Mouse (Mus musculus) thymus, postnatal 0 days (tissue): ENCODE results near the gene Cand2. TPM values are rescaled to one million over a fixed set of nuclear protein-coding genes. Genes with fewer than 3 reads are reported as not detected.

Source experiments
- DNase-seq: peaks from one replicate; pipeline ENCODE4 v3.0.0-alpha.2; 2015; ENCODE audit warnings: low spot score
- polyA plus RNA-seq: library from polyadenylated mRNA; unstranded; fragments of >200 nt; fragmentation: Nextera tagmentation; extraction: Ambion mirVana; gene quantifications from 2 replicates; pipeline ENCODE4 v1.2.1, GENCODE M21; 2015

Cand2 gene
- polyA plus RNA-seq, result 4.5 and 5.3 TPM in 2 replicates

DNA sequence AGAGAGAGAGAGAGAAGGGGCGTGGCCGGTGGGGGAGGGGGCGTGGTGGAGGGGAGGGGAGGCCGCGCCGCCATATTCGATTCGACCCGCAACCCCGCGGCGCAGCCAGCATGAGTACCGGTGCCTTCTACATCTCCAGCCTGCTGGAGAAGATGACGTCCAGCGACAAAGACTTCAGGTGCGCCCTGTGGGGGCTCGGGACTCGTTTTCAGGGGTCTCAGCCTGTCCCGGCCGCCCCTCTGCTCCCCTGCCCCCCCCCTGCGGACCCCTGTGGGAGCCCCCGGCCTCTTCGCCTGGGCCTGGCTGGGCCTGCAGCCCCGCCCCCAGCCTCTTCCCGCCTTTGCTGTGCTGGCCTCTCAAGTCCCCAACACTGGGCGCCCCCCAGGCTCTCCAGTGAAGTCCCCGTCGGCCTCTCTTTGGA lies at the start of gene Cand2:
Cand2 (plus strand) TSS at position 38 of the 421 bp plus-strand sequence.
- DNase-seq, result peak; percentile 74

DNA sequence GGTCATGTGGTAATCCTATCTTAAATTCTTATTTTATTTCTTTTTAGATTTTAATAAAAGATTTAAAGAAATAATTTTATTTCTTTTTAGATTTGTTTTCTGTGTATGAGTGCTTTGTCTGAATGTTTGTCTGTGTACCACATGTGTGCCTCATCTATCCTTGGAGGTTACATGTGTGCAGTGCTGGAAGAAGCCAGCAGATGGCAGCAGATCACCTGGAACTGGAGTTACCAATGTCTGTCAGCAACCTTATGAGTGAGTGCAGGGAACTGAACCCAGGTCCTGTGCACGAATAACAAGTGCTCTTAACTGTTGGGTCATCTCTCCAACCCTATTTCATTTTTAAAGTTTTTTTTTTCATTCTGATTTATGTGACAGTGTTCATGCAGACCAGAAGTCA lies 47.2 kb upstream of the Cand2 start:
- DNase-seq, result peak; percentile 69

DNA sequence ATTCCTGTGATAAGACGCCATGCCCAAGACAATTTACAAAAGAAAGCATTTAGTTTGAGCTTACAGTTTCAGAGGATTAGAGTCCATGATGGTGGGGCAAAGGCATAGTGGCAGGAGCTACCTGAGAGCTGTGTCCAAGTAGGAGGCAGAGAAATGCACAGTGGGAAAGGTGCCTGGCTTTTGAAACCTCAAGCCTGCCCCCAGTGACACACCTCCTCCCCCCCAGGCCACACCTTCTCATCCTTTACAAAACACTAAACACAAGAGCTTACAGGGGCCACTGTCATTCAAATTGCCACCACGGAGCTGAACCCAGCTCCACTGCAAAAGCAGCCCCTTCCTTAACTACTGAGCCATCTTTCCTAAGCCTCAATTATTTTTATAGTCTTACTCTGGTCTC lies 46.8 kb upstream of the Cand2 start:
- no peak for DNase-seq

DNA sequence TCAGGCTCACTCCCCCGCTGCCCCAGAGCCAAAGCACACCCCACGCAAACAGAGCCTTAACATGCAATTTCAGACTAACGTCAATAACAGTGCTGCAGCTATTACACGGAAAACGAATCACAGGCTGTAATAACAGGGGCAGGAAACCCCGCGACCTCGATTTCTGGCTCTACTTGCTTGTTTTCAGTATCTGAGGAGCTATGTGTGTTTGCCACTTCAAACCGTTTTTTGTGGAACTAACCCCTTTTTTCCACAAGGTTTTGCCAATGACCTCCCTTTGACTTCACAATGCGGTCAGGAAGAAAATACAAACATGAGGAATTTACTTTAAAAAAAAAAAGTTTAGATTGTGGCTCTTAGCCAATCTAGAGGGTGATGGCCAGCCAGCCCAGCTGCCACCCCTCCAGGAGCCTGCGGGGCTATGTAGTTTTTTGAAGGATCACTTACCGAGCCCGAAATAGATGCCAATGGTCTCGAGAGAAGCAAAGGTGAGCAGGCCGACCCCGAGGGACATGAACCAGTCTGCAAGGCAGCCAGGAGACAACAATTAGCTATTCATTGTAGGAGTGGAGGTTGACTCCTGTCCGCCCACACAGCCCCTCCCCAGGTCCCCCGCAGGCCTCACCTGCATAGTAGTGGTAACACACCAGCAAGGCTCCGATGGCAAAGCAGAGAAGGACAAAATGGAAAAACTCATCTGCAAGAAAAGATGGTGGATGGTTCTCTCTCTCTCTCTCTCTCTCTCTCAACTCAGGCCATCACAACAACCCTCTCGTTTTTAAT lies 43.6 kb upstream of the Cand2 start:
- DNase-seq, result no peak

DNA sequence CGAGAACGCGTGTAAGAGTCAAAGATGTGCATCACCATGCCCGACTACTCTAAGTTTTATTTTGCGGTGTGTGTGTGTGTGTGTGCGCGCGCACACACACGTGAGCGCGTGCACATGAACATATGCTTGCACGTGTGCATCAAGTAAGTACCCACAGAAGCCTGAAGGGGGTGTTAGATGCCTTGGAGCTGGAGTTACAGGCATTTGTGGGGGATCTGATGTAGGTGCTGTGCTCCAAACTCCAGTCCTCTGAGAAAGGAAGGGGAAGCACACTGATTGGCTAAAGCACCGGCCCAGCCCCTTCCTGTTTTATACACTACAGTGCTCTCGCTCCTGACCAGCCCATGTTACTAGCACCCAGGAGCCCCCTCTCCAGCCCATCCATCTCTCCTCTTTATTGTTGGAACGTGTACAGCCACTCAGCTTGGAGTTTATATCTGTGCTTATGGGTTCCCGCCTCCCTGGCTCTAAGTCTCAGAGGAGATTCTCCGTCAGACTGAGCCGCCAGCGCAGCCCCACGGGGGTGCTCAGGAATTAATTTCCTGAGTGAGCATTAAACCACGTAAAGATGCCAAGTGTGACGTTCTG lies 41.9 kb upstream of the Cand2 start:
- DNase-seq, result no peak

DNA sequence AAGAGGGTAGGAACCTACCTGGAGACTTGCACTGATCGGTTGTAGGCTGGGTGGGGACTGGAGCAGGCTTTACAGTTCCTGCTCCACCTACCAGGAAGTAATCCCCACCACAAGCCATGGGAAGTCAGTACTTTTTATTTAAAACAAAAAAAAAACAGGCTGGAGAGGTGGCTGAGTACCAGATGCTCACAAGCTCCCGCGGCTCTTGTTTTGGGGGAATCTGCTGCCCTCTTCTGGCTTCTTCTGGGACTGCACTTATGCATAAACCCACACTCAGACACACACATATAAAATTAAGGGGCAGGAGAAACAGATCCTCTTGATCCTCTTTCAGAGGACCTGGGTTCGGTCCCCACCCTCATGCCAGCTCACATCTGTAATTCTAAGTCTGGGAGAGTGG lies 39.4 kb upstream of the Cand2 start:
- DNase-seq, result peak; percentile 46

DNA sequence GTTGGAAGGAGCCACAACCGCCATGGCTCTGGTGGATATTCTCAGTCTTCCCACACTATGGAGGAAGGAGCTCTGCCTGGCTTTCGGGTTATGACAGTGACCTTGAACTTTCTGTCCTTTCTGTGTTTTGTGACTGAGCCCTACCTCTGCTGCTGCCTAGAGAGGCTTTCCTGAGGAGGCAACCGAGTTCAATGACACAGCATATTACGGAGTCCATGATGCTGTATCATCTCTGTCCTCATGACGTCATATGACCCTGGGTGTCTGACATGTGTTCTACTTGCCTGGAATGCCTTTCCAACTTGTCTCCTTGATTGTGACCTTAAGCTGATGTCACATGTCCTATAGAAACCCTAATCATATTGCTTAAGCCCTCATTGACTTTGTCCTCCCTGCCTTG lies 35.3 kb upstream of the Cand2 start:
- no peak for DNase-seq

DNA sequence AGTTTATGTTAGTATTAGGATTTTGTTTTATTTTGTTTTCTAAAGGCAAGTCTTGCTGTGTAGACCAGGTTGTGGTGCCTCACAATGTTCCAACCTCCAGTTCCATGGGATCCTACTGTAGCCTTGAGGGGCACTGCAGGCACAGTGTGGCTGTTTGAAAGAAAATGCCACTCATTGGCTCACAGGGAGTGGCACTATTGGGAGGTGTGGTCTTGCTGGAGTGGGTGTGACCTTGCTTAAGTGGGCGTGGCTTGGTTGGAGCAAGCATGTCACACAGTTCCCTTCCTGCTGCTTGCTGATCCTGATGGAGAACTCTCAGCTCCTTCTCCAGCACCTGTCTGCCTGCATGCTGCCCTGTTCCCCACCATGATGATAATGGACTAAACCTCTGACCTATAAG lies 30.8 kb upstream of the Cand2 start:
- peak; percentile 37 for DNase-seq

DNA sequence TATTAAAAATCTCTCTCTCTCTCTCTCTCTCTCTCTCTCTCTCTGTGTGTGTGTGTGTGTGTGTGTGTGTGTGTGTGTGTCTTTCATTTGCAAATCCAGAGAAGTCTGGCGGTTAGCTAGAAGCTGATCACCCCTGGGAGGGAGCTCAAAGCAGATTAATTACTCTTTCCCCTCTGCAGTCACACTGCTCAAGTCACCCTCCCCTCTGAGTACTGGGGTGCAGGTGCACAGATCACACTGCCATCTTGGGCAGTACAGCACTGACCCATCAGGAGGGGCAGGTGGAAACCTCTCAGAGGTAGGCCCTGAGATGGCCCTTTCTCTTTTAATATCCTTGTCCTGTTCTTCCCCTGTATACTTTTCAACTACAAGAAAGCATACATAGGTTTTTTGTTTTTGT lies 28.0 kb upstream of the Cand2 start:
- no peak for DNase-seq

DNA sequence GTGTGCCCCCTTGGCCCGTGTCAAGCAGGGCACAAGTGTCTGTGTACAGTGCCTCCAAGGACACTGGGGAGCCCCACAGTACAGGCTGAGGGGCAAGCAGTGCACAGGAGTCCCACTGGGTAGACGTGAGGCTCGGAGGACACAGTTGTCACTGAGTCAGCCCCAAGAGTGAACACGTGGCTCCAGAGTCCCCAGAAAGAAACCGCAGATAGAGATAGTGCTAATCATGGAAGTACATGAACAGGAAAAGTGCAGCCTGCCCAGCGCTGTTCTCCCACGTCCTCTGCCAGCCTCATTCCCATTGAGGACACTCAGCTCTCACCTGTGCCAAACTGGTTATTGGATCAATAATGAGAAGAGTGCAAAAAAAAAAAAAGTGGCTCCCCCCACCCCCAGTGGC lies 18.8 kb upstream of the Cand2 start:
- DNase-seq, result no peak

DNA sequence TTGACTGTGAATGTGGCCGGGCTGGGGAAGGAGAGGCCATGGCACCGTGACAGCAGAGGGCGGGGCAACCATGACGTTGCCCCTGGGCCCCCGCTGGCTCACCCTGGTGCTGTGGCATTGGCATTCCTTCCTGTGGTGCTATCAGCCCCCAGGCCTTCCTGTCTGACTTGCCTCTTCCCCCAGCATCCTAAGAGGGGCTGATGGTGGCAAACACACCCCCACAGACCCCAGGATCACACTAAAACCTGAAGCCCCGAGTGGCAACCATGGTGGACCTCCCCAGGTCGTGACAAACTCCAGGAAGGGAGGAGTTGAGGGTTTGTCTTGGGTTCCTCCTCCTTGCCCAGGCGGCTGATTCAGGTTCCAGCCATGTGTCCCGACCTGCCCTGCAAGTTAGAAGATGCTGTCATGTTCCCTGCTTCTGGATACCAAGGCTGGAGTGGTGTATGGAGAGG lies 15.3 kb upstream of the Cand2 start:
- no peak for DNase-seq

DNA sequence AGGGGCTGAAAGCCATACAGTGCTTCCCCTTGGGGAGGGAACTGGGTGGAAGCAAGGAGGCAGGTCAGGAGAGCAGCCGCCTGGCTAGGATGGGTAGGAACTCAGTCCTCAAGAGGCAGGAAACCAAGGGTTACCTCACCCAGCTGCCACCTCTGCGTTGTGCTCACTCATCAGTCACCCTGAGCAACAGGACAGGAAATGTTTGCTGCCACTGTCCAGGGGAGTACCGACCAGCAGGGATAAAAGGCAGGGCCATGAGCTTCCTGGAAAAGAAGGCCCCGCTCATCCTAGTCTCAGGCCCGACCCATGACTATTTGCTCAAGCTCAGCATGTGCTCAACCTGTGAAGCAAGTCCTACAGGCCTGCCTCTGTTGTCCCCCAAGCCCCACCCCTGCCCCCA lies 14.9 kb upstream of the Cand2 start:
- no peak for DNase-seq

DNA sequence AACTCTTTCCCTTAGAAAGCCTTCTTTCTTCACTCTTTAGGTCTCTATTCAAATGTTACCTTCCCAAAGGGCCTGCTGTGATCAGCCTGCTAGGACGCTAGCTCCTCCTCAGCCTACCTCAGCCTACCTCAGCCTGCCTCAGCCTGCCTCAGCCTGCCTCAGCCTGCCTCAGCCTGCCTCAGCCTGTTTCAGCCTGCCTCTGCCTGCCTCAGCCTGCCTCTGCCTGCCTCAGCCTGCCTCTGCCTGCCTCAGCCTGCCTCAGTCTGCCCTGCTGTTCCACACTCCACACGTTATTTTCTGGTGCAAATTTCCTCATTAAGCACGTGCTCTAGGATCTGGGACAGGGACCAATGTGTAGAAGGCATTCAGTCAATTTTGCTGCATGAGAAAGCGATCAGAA lies 14.2 kb upstream of the Cand2 start:
- no peak for DNase-seq

DNA sequence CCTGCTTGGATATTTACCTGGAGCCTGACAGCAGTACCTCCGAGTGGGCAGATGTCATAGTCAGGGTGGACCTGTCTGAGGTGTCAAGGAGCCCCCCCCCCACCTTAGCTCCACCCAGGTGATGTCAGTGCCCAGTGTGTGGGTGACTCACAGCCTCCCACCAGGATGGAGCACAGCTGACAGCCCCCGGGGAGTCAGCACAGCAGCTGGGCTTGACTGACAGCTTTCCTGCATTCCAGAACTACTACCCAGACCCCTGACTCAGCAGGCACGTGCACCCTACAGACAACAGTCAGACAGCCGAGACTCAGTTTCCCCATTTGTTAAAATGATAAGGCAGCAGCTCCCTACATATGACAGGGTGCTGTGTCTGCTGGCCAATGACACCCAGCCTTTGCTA lies 13.4 kb upstream of the Cand2 start:
- DNase-seq, result no peak

DNA sequence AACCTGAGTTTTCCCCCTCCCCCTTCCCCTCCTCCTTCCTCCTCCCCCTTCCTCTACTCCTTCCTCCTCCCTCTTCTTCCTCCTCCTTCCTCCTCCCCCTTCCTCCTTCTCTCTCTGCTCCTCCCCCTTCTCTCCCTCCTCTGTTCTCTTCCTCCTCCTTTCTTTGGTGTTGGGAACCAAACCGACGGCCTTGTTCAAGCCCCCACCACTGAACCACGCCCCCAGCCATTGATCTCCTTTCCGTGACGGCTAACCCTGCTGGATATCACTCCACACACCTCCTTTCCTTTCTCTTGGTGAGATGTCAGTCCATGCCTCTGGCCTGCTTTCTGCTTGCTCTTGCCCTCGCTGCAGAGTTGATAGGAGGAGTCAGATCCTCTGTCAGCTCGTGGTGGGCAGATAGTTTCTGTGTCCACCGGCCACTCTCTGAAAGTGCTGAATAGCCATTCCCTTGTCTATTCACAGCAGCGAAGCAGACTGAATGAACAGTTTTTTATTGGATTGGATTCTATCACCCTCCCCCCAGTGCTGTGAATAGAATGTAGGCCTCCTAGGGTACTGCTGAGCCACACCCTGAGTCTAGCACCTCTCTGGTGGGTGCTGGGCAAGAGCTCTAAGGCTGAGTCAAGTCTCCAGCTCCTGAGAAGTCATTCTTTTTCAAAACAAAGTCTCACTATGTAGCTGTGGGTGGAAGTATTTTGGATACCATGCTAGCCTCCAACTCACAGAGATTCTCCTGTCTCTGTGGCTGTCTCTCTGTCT lies 12.2 kb upstream of the Cand2 start, which contains the start of gene Tmem40:
Tmem40 (minus strand) TSS at position 416 of the 762 bp plus-strand sequence.
- DNase-seq, result peak; percentile 57

DNA sequence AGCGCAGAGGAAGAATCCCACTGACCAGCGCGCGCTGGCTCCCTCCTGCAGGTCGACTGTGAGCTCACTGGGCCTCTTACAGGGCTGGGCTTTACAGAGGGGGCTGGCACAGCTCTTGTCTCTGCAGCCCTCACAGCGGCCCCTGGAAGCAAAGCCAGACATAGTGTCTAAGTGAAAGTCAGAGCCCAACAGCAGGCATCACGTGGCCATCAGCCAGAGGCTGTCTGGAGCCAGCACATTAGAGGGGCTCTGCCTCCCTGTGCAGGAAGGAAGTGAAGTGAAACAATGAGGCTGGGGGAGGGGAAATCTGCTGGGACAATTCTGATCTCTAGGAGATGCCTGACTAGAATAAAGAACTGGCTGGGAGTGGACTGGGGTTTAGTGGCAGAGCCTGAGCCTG lies 10.2 kb upstream of the Cand2 start:
- peak; percentile 78 for DNase-seq

DNA sequence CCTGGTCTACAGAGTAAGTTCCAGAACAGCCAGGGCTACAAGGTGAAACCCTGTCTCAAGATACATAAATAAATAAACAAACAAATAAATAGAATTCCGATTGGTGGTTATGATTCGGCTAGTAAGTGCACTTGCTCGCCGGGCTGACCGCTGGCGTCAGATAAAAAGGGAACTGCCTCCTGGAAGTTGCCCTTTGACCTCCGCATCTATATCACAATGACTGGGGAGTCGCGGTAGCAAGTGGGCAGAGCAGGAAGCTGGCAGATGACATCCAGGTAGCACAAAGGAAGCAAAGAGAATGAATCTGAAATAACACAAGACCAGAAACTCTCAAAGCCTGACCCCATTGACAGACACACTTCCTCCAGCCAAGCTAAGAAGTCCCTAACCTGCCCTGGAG lies 7.0 kb upstream of the Cand2 start:
- no peak for DNase-seq

DNA sequence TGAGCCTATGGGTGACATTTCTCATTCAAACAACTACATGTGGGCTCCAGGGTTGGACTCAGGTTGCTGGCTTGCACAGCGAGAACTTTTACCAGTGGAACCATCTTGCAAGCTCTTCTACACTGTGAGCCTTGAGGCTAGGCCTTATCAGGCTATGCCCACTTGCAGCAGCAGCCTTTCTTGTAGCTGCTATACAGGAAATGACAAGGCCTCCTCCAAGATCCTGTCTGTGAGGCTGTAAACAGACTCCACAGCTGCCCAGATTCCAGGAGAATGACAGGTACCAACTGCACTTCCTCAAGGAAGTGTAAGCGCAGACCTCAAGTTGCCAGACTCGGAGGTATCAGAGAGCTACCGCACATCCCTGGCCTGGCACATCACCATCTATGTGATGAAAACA lies 6.1 kb upstream of the Cand2 start:
- DNase-seq, result peak; percentile 50

DNA sequence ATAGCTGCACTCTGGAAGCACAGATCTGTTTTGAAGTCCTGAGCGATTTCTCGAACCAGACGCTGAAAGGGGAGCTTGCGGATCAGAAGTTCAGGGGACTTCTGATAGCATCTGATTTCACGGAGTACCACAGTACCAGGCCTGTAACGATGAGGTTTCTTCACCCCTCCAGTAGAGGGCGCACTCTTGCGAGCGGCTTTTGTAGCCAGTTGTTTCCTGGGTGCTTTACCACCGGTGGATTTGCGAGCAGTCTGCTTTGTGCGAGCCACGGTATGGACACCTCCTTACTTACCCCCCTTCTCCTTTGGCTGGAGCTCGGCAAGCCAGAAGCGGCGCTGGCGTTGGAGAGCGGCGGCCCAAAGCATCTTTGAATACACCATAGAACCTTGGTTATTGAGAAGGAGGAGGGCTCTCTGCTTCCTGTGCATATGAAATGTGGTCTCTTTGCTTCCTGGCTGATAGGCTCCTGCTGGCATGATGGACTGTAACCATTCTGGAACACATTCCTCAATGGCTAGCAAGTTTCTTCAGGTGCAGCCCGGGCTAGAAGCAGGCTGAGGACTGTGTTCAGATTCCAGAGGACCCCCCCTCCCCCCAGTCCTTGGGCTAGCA lies 4.2 kb upstream of the Cand2 start:
- DNase-seq, result no peak

DNA sequence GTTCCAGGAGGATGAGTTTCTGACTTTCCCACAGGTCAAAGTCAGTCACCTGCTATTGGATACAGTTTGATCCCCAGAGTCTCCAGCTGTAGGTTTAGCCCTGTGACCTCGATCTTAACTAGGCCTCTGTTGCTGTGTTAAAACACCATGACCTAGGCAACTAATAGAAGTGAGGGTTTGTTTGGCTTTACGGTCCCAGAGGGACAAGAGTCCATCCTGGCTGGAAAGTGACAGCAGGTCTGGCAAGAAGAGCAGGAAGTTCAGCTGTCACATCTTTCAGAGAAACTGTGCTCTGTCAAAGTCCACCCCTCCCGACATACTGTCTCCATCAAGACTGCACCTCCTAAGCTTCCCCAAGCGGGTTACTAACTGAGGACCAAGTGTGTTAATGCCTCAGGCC lies 3.5 kb upstream of the Cand2 start:
- DNase-seq, result no peak

DNA sequence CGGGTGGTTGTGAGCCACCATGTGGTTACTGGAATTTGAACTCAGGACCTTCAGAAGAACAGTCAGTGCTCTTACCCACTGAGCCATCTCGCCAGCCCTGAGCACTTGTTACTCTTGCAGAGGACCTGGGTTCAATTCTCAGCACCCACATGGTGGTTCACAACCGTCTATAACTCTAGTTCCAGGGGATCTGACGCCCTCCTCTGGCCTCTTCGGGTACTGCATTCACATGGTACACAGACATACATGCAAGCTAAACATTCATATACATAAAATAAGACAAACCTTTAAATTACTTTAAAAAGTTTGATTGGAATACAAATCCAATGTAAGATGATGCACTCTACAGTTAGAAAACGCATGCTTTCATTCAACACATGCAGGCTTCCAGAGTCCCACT lies 2.1 kb upstream of the Cand2 start:
- no peak for DNase-seq

DNA sequence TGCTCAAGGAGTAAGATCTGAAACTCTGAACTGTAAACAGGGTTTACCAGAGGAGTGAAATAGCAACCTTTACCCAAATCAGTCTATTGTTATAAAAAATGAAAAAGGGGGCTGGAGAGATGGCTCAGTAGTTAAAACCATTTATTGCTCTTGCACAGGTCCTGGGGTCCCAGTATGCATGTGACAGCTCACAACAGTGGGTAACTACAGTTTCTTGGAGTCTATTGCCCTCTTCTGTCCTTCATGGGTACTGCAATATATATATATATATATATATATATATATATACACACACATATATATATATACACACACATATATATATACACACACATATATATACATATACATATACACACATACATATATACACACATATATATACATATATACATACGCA lies 1.7 kb upstream of the Cand2 start:
- DNase-seq, result no peak
